Mouse (Mus musculus) embryonic facial prominence, embryonic 13.5 days (tissue): ENCODE data around the gene BC003965. TPM values are rescaled to one million over a fixed set of nuclear protein-coding genes. Genes with fewer than 3 reads are reported as not detected.

ENCODE experiments used
- ATAC-seq: fragments of 200-750 bp; cut with Nextera tagmentation; 2 replicates; pipeline ENCODE4 v1.8.0; 2017; ENCODE audit warnings: low read depth; ENCODE audit not compliant: insufficient number of reproducible peaks, insufficient read depth, low FRiP score, low TSS enrichment
- H3K27ac ChIP-seq: fragments of 300-500 bp; sonication (generic); 2 replicates; pipeline ENCODE4 v1.5.1; 2015; ENCODE audit warnings: moderate library complexity, mild to moderate bottlenecking, inconsistent platforms
- H3K27me3 ChIP-seq: fragments of 300-500 bp; sonication (generic); 2 replicates; pipeline ENCODE4 v1.6.1; 2015; ENCODE audit warnings: mild to moderate bottlenecking, inconsistent platforms
- H3K36me3 ChIP-seq: fragments of 300-500 bp; sonication (generic); 2 replicates; pipeline ENCODE4 v1.6.1; 2015; ENCODE audit warnings: mild to moderate bottlenecking, inconsistent platforms
- H3K4me1 ChIP-seq: fragments of 300-500 bp; sonication (generic); 2 replicates; pipeline ENCODE4 v1.6.1; 2015; ENCODE audit warnings: inconsistent platforms
- H3K4me2 ChIP-seq: fragments of 300-500 bp; sonication (generic); 2 replicates; pipeline ENCODE4 v1.6.1; 2015; ENCODE audit warnings: moderate library complexity, mild to moderate bottlenecking, inconsistent platforms
- H3K4me3 ChIP-seq: fragments of 300-500 bp; sonication (generic); 2 replicates; pipeline ENCODE4 v1.5.1; 2015; ENCODE audit warnings: mild to moderate bottlenecking, inconsistent platforms
- H3K9ac ChIP-seq: fragments of 300-500 bp; sonication (generic); 2 replicates; pipeline ENCODE4 v1.6.1; 2015; ENCODE audit warnings: mild to moderate bottlenecking, inconsistent platforms
- H3K9me3 ChIP-seq: fragments of 300-500 bp; sonication (generic); 2 replicates; pipeline ENCODE4 v1.6.1; 2016; ENCODE audit warnings: inconsistent platforms
- WGBS: fragments of 180-500 bp; shearing (Covaris S2); methylation state at CpG from one replicate; pipeline ENCODE4 v1.1.7; 2015; ENCODE audit warnings: mixed read lengths; 5-methylcytosine and 5-hydroxymethylcytosine counted together
- polyA plus RNA-seq: library from polyadenylated mRNA; unstranded; fragments of >200 nt; fragmentation: Nextera tagmentation; extraction: Ambion mirVana; gene quantifications from 2 replicates; pipeline ENCODE4 v1.2.1, GENCODE M21; 2015

Gene BC003965
- polyA plus RNA-seq, 1 experiment from 2014 or later: 35.5 TPM

GRCm38 (mm10) chr17:25235635-25236034 is 51.3 kb downstream of the BC003965 start:
- ATAC-seq: no peak
- Histone ChIP-seq H3K27me3 (no peaks in the 10 kb centered on the region), H3K4me2 (no peak overlapping the region), H3K36me3 (peaks cover 34% of the 10 kb centered on the region), H3K4me3 (no peak overlapping the region), H3K9me3 (no peaks in the 10 kb centered on the region), H3K9ac (no peak overlapping the region), H3K27ac (no peak overlapping the region), H3K4me1 (peaks cover 6% of the 10 kb centered on the region)
- WGBS: 84% methylated on average over 9 of the region's 9 CpGs

Other genes starting within 250 kb of the BC003965 start
- 41.6 and 43.0 TPM in 2 replicates for gene Mapk8ip3, start 247.6 kb upstream of the BC003965 start, polyA plus RNA-seq
- 217 and 236 TPM in 2 replicates for gene Jpt2, start 223.9 kb upstream of the BC003965 start, polyA plus RNA-seq
- gene Cramp1l, start 168.8 kb upstream of the BC003965 start, polyA plus RNA-seq: 8.5 and 9.7 TPM in 2 replicates
- 22.0 and 26.2 TPM in 2 replicates for gene Ift140, start 168.5 kb upstream of the BC003965 start, polyA plus RNA-seq
- gene Tmem204, start 101.0 kb upstream of the BC003965 start, polyA plus RNA-seq: 15.2 and 18.4 TPM in 2 replicates
- 48.1 and 53.5 TPM in 2 replicates for gene Telo2, start 68.6 kb upstream of the BC003965 start, polyA plus RNA-seq
- 0.83 and 1.2 TPM in 2 replicates for gene Ptx4, start 63.8 kb upstream of the BC003965 start, polyA plus RNA-seq
- 26.0 and 27.8 TPM in 2 replicates for gene Clcn7, start 51.2 kb upstream of the BC003965 start, polyA plus RNA-seq
- not detected in 2 replicates for gene Ccdc154, start 22.1 kb upstream of the BC003965 start, polyA plus RNA-seq
- gene Gm38655, start 9.1 kb upstream of the BC003965 start, polyA plus RNA-seq: 0.31 TPM in 1 of 2 replicates, not detected in the other
- 9.7 and 11.8 TPM in 2 replicates for gene Unkl, start 3.8 kb downstream of the BC003965 start, polyA plus RNA-seq
- gene Gnptg, start 55.6 kb downstream of the BC003965 start, polyA plus RNA-seq: 33.9 and 34.3 TPM in 2 replicates
- 54.4 and 57.2 TPM in 2 replicates for gene Tsr3, start 55.6 kb downstream of the BC003965 start, polyA plus RNA-seq
- 1.8 and 2.2 TPM in 2 replicates for gene Baiap3, start 71.8 kb downstream of the BC003965 start, polyA plus RNA-seq
- gene Ube2i, start 90.1 kb downstream of the BC003965 start, polyA plus RNA-seq: 631 and 713 TPM in 2 replicates
- 0.51 and 0.79 TPM in 2 replicates for gene Prss34, start 113.8 kb downstream of the BC003965 start, polyA plus RNA-seq
- not detected in 2 replicates for gene Prss28, start 124.1 kb downstream of the BC003965 start, polyA plus RNA-seq
- not detected in 2 replicates for gene Prss29, start 134.1 kb downstream of the BC003965 start, polyA plus RNA-seq
- gene Tpsab1, start 161.0 kb downstream of the BC003965 start, polyA plus RNA-seq: 0.21 and 0.23 TPM in 2 replicates
- gene Tpsb2, start 181.8 kb downstream of the BC003965 start, polyA plus RNA-seq: 0.95 and 3.7 TPM in 2 replicates
- gene Tpsg1, start 184.7 kb downstream of the BC003965 start, polyA plus RNA-seq: 1.0 and 2.2 TPM in 2 replicates
- 6.2 and 8.6 TPM in 2 replicates for gene Cacna1h, start 249.2 kb downstream of the BC003965 start, polyA plus RNA-seq